Mouse (Mus musculus): Measurements from ENCODE around the gene C730034F03Rik. TPM values are rescaled to one million over a fixed set of nuclear protein-coding genes. Genes with fewer than 3 reads are reported as not detected.

C730034F03Rik gene
- polyA plus RNA-seq (2016; fragmentation: Nextera tagmentation; extraction: Ambion mirVana), result 2.9 and 3.4 TPM in 2 replicates

DNA sequence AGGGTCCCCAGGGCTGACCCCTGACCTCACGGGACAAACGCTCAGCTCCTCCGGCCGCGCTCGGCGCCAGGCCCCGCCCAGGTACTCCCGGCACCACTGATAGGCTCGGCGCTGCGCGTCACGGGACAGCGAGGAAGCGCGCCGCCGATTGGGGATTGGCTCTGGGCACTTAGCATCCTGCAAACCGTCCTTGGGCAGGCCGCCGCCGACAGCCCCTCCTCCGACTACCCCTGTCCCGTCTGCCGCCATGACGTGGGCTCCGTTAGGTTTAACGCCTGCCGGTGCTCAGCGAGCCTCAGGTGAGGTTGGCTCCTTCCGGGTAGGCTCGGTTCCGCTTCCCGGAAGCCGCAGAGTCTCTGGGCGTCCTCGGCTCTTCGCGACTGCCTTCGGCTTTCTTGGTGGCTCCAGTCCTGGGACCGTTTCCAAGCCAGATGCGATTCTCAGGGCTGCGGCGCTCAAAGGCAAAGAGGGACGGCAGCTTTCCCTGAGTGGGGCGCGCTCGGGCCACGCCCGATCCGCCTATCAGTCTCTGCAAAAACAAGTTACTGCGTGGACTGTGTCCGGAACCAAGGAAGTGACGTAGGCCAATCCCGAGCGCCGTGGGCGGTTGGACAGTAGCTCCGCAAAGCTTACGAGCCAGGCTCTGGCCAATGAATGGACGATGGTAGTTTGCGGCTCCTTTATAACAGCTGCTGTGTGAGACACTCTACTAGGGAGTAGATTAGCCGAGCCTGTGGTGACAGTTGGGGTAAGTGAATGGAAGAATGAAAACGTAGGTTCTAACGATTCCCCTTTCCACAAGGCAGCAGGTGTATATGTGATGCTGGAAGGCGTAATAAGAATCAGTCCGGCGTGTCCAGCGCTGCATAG is at the start of gene C730034F03Rik, which contains the start of the genes Gm44502 and Chkb:
TSS of gene C730034F03Rik (plus strand) at position 238 of the 870 bp plus-strand sequence.
TSS of gene Gm44502 (minus strand) at position 345 of the 870 bp plus-strand sequence.
TSS of gene Chkb (minus strand) at position 557 of the 870 bp plus-strand sequence.
- peak within 1 kb of the TSS; percentile 74 for H3K4me3 ChIP-seq
- peaks cover 37% of the 10 kb centered on the region for H3K4me1 ChIP-seq (replicated peaks)
- H3K27ac ChIP-seq (ENCODE audit: poor library complexity, severe bottlenecking), result peak within 1 kb of the TSS; percentile 97
- peak within 1 kb of the TSS; percentile 83 for H3K9ac ChIP-seq
- H3K27me3 ChIP-seq (replicated peaks), result no peaks in the 10 kb centered on the region
- peaks cover 26% of the 10 kb centered on the region for H3K36me3 ChIP-seq
- H3K4me2 ChIP-seq, result peak within 1 kb of the TSS; percentile 91
- no peaks in the 10 kb centered on the region for H3K9me3 ChIP-seq (replicated peaks)
- peak; percentile 93 for ATAC-seq (ENCODE audit: insufficient number of reproducible peaks, low FRiP score)
- under 1% methylated on average over 70 of the region's 70 CpGs for WGBS

DNA sequence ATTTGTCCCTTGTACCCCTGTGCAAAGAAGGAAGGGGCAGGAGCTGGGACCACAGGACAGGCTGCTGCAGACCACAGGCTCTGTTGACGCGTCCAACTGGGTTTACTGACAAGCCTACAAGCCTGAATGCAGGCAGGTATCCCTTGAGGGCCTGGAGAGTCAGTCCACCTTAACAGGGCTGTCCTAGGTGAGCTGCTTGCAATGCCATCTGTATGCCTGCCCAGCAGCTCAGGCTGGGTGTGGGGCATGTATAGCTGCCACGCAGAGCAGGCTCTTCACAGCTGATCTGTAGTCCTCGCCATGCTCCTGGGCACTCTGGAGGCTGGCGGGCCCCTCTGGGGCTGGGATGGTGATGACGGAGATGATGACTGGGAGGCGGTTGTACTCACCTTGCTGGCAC is 44.8 kb upstream of the C730034F03Rik start, which contains the start of gene Klhdc7b:
TSS of gene Klhdc7b (plus strand) at position 301 of the 400 bp plus-strand sequence.
- H3K9ac ChIP-seq, result no peak within 1 kb of the TSS
- H3K27ac ChIP-seq (ENCODE audit: poor library complexity, severe bottlenecking), result no peak within 1 kb of the TSS
- H3K27me3 ChIP-seq (replicated peaks), result peaks cover 59% of the 10 kb centered on the region
- no peaks in the 10 kb centered on the region for H3K9me3 ChIP-seq (replicated peaks)
- no peak within 1 kb of the TSS for H3K4me2 ChIP-seq
- H3K36me3 ChIP-seq, result no peaks in the 10 kb centered on the region
- peaks cover under 1% of the 10 kb centered on the region; the same call in 1 of the 2 replicates for H3K4me1 ChIP-seq (replicated peaks)
- no peak for ATAC-seq (ENCODE audit: insufficient number of reproducible peaks, low FRiP score)
- 78% methylated on average over 7 of the region's 7 CpGs for WGBS
- H3K4me3 ChIP-seq, result no peak within 1 kb of the TSS

DNA sequence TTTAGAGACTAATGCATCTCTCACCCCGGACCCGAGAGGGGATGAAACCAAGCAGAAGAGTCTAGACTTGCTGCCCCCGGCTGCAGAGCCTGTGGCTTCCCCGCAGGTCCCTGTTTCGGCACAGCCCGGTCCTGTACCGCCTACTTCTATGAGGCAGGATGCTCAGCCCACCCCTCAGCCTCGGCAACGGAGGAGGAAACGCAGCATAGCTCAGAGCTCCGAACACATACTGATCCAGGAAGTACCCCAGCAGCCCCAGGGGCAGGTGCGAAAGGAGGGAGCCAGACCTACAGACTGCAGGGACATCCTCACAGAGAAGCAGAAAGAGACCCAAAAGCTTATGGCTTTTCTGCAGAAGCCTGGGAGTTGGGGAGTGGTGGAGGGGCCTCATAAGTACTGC is 42.3 kb upstream of the C730034F03Rik start:
- no peak overlapping the region for H3K9ac ChIP-seq
- H3K4me3 ChIP-seq, result no peak overlapping the region
- H3K27me3 ChIP-seq (replicated peaks), result peaks cover 52% of the 10 kb centered on the region
- H3K4me1 ChIP-seq (replicated peaks), result no peaks in the 10 kb centered on the region
- no peaks in the 10 kb centered on the region for H3K9me3 ChIP-seq (replicated peaks)
- no peak overlapping the region for H3K4me2 ChIP-seq
- WGBS, result 36% methylated on average over 12 of the region's 12 CpGs
- H3K36me3 ChIP-seq, result no peaks in the 10 kb centered on the region
- ATAC-seq (ENCODE audit: insufficient number of reproducible peaks, low FRiP score), result no peak
- no peak overlapping the region for H3K27ac ChIP-seq (ENCODE audit: poor library complexity, severe bottlenecking)

DNA sequence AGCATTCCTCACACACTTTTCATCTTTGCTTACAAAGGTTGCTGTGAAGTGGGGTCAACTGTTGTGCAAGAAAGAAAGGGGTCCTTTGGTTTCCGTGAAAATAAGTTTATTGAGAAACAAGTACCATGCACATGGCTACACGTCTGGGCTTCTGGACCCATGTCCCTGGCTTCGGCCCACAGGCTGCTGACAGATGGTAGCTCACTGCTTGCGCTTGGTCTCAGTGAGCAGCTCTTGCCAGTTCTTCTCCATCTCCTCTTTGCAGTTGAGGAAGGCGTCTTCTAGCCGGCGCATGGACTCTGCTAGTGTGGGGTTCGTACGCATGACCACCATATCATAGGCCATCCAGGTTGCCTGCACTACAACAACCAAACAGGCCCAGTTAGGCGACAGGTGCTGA is 39.3 kb upstream of the C730034F03Rik start:
- H3K36me3 ChIP-seq, result no peaks in the 10 kb centered on the region
- H3K4me1 ChIP-seq (replicated peaks), result no peaks in the 10 kb centered on the region
- no peak overlapping the region for H3K9ac ChIP-seq
- no peak for ATAC-seq (ENCODE audit: insufficient number of reproducible peaks, low FRiP score)
- no peak overlapping the region for H3K27ac ChIP-seq (ENCODE audit: poor library complexity, severe bottlenecking)
- WGBS, result 89% methylated on average over 10 of the region's 10 CpGs
- H3K4me2 ChIP-seq, result no peak overlapping the region
- H3K9me3 ChIP-seq (replicated peaks), result no peaks in the 10 kb centered on the region
- no peak overlapping the region for H3K4me3 ChIP-seq
- H3K27me3 ChIP-seq (replicated peaks), result peaks cover 36% of the 10 kb centered on the region

DNA sequence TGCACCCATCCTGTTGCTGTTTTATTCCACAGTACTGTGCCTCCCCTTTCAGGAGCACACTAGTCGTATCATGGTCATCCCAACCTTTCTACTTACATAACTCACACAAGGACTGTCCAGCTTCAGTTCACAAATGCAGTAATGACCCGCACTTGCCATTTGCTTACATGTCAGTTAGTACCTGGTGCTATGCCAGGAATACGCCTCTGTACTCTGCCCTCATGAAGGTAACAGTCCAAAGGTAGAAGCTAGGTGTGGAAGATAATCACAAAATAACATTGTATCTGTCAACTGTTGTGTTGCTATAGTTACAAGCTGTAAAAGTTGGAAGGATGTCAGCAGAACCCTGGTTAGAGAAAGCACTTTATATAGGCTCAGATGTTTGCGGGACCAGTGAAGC is 32.5 kb upstream of the C730034F03Rik start:
- Histone ChIP-seq H3K27me3 (replicated peaks) (no peaks in the 10 kb centered on the region), H3K36me3 (no peaks in the 10 kb centered on the region), H3K4me2 (no peak overlapping the region), H3K27ac (ENCODE audit: poor library complexity, severe bottlenecking) (no peak overlapping the region), H3K4me3 (no peak overlapping the region), H3K4me1 (replicated peaks) (no peaks in the 10 kb centered on the region), H3K9ac (no peak overlapping the region), H3K9me3 (replicated peaks) (no peaks in the 10 kb centered on the region)
- 83% methylated on average over 4 of the region's 4 CpGs for WGBS
- no peak for ATAC-seq (ENCODE audit: insufficient number of reproducible peaks, low FRiP score)

GRCm38 (mm10) chr15:89398146-89398545 is 31.2 kb upstream of the C730034F03Rik start:
- 85% methylated on average over 2 of the region's 2 CpGs for WGBS
- Histone ChIP-seq H3K36me3 (no peaks in the 10 kb centered on the region), H3K27ac (ENCODE audit: poor library complexity, severe bottlenecking) (no peak overlapping the region), H3K9me3 (replicated peaks) (no peaks in the 10 kb centered on the region), H3K4me3 (no peak overlapping the region), H3K4me1 (replicated peaks) (no peaks in the 10 kb centered on the region), H3K27me3 (replicated peaks) (no peaks in the 10 kb centered on the region), H3K4me2 (no peak overlapping the region), H3K9ac (no peak overlapping the region)
- ATAC-seq (ENCODE audit: insufficient number of reproducible peaks, low FRiP score), result no peak

- ATAC-seq (ENCODE audit: insufficient number of reproducible peaks, low FRiP score), result no peak
- 0 out of 2 replicates have a peak, but pooled peaks cover 2% of the 10 kb centered on the region for H3K9me3 ChIP-seq (replicated peaks)
Observed at GRCm38 (mm10) chr15:89399716-89400115, 29.7 kb upstream of the C730034F03Rik start.

GRCm38 (mm10) chr15:89402471-89402870 is 26.9 kb upstream of the C730034F03Rik start:
- no peak overlapping the region for H3K4me2 ChIP-seq
- no peaks in the 10 kb centered on the region for H3K4me1 ChIP-seq (replicated peaks)
- no peaks in the 10 kb centered on the region for H3K36me3 ChIP-seq
- no peak for ATAC-seq (ENCODE audit: insufficient number of reproducible peaks, low FRiP score)
- peaks cover 11% of the 10 kb centered on the region; the same call in 1 of the 2 replicates for H3K9me3 ChIP-seq (replicated peaks)
- H3K9ac ChIP-seq, result no peak overlapping the region
- no peak overlapping the region for H3K27ac ChIP-seq (ENCODE audit: poor library complexity, severe bottlenecking)
- 98% methylated on average over 1 of the region's 1 CpGs for WGBS
- no peaks in the 10 kb centered on the region for H3K27me3 ChIP-seq (replicated peaks)
- no peak overlapping the region for H3K4me3 ChIP-seq

More at GRCm38 (mm10) chr15:89399716-89400115, 29.7 kb upstream of the C730034F03Rik start:
- Histone ChIP-seq H3K4me3 (no peak overlapping the region), H3K4me2 (no peak overlapping the region), H3K9ac (no peak overlapping the region), H3K36me3 (no peaks in the 10 kb centered on the region), H3K4me1 (replicated peaks) (no peaks in the 10 kb centered on the region), H3K27me3 (replicated peaks) (no peaks in the 10 kb centered on the region), H3K27ac (ENCODE audit: poor library complexity, severe bottlenecking) (no peak overlapping the region)
- WGBS, result 55% methylated on average over 1 of the region's 1 CpGs

- H3K4me1 ChIP-seq (replicated peaks), result no peaks in the 10 kb centered on the region
- H3K4me2 ChIP-seq, result no peak overlapping the region
- H3K9me3 ChIP-seq (replicated peaks), result peaks cover 31% of the 10 kb centered on the region
- H3K36me3 ChIP-seq, result no peaks in the 10 kb centered on the region
- H3K27ac ChIP-seq (ENCODE audit: poor library complexity, severe bottlenecking), result no peak overlapping the region
- H3K27me3 ChIP-seq (replicated peaks), result no peaks in the 10 kb centered on the region
- no peak overlapping the region for H3K9ac ChIP-seq
- 76% methylated on average over 10 of the region's 10 CpGs for WGBS
- H3K4me3 ChIP-seq, result no peak overlapping the region
- ATAC-seq (ENCODE audit: insufficient number of reproducible peaks, low FRiP score), result no peak
Observed at GRCm38 (mm10) chr15:89404831-89405623, 24.4 kb upstream of the C730034F03Rik start.

DNA sequence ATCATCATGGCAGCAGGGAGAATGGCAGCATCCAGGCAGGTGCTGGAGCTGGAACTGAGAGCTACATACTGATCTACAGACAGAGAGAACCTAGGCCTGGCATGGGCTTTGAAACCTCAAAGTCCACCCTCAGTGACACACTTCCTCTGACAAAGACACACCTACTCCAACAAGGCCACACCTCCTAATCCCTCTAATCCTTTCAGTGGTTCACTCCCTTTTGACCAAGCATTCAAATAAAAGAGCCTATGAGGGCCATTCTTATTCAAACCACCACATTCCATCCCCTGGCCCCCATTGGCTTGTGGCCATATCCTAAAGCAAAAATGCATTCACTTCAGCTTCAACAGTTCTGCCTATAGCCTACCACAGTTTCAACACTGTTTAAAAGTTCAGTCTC is 22.7 kb upstream of the C730034F03Rik start:
- no peak overlapping the region for H3K4me2 ChIP-seq
- H3K27me3 ChIP-seq (replicated peaks), result no peaks in the 10 kb centered on the region
- no peaks in the 10 kb centered on the region for H3K4me1 ChIP-seq (replicated peaks)
- no peaks in the 10 kb centered on the region for H3K36me3 ChIP-seq
- H3K9me3 ChIP-seq (replicated peaks), result peaks cover 32% of the 10 kb centered on the region
- no peak overlapping the region for H3K27ac ChIP-seq (ENCODE audit: poor library complexity, severe bottlenecking)
- ATAC-seq (ENCODE audit: insufficient number of reproducible peaks, low FRiP score), result no peak
- no peak overlapping the region for H3K4me3 ChIP-seq
- H3K9ac ChIP-seq, result no peak overlapping the region

DNA sequence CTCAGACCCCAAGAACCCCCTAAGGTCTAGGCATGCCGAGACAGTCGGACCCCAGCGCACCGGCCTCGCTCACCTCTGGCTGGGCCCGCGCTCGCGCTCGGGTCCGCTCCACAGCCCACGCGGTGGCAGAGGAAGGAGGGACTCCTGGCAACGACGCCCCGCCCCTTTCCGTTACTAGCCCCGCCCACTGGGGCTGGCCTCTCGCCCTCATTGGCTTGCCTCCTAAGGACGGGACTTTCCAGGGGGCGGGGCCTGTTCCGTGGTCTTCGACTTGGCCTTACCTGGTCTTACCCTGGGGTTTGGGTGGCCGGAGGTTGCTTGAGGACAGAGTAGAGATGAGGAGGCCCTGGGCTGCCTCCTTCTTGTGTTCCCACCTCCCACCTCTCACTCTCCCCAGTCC is 19.3 kb upstream of the C730034F03Rik start, which contains the start of gene Syce3:
TSS of gene Syce3 (minus strand) at position 386 of the 400 bp plus-strand sequence.
- H3K27me3 ChIP-seq (replicated peaks), result no peaks in the 10 kb centered on the region
- H3K27ac ChIP-seq (ENCODE audit: poor library complexity, severe bottlenecking), result no peak within 1 kb of the TSS
- H3K4me3 ChIP-seq, result no peak within 1 kb of the TSS
- no peak within 1 kb of the TSS for H3K9ac ChIP-seq
- H3K36me3 ChIP-seq, result no peaks in the 10 kb centered on the region
- WGBS, result 80% methylated on average over 24 of the region's 24 CpGs
- H3K9me3 ChIP-seq (replicated peaks), result peaks cover 30% of the 10 kb centered on the region
- 0 out of 2 replicates have a peak, but pooled peaks have one; percentile 24 for ATAC-seq (ENCODE audit: insufficient number of reproducible peaks, low FRiP score)
- H3K4me1 ChIP-seq (replicated peaks), result peaks cover 4% of the 10 kb centered on the region; the same call in 1 of the 2 replicates
- no peak within 1 kb of the TSS for H3K4me2 ChIP-seq
